Mouse (Mus musculus): Measurements from ENCODE around the gene Dyrk2.

Dyrk2 gene

GRCm38 (mm10) chr10:118870201-118870980 lies at the start of gene Dyrk2:
Gene Dyrk2, minus strand, starts transcription at chr10:118870209.
- peak; percentile 95 for DNase-seq

- DNase-seq, result no peak
Observed at GRCm38 (mm10) chr10:118902625-118903024, 32.6 kb upstream of the Dyrk2 start.

GRCm38 (mm10) chr10:118893645-118894044 lies 23.6 kb upstream of the Dyrk2 start:
- no peak for DNase-seq

GRCm38 (mm10) chr10:118884126-118884525 lies 14.1 kb upstream of the Dyrk2 start:
- no peak for DNase-seq

GRCm38 (mm10) chr10:118883317-118883716 lies 13.3 kb upstream of the Dyrk2 start:
- no peak for DNase-seq

GRCm38 (mm10) chr10:118882258-118882885 lies 12.4 kb upstream of the Dyrk2 start:
- peak; percentile 91 for DNase-seq

GRCm38 (mm10) chr10:118880776-118881175 lies 10.8 kb upstream of the Dyrk2 start:
- no peak for DNase-seq

- DNase-seq, result peak; percentile 52
Observed at GRCm38 (mm10) chr10:118872196-118872595, 2.2 kb upstream of the Dyrk2 start.

- DNase-seq, result peak; percentile 99
Observed at GRCm38 (mm10) chr10:118869591-118870001, 413 bp downstream of the Dyrk2 start.

GRCm38 (mm10) chr10:118868601-118869590 lies 1.1 kb downstream of the Dyrk2 start:
- DNase-seq, result peak; percentile 99

- peak; percentile 96 for DNase-seq
Observed at GRCm38 (mm10) chr10:118867896-118868600, 2.0 kb downstream of the Dyrk2 start.

- DNase-seq, result peak; percentile 90
Observed at GRCm38 (mm10) chr10:118867304-118867895, 2.6 kb downstream of the Dyrk2 start.

- peak; percentile 81 for DNase-seq
Observed at GRCm38 (mm10) chr10:118864976-118865375, 5.0 kb downstream of the Dyrk2 start.

GRCm38 (mm10) chr10:118863611-118864010 lies 6.4 kb downstream of the Dyrk2 start:
- DNase-seq, result peak; percentile 84

- no peak for DNase-seq
Observed at GRCm38 (mm10) chr10:118862233-118862632, 7.8 kb downstream of the Dyrk2 start.

GRCm38 (mm10) chr10:118861234-118862025 lies 8.6 kb downstream of the Dyrk2 start:
- peak; percentile 79 for DNase-seq

GRCm38 (mm10) chr10:118859655-118860054 lies 10.4 kb downstream of the Dyrk2 start:
- DNase-seq, result peak; percentile 88

GRCm38 (mm10) chr10:118854641-118855040 lies 15.4 kb downstream of the Dyrk2 start:
- DNase-seq, result no peak

GRCm38 (mm10) chr10:118852554-118852953 lies 17.5 kb downstream of the Dyrk2 start:
- peak; percentile 84 for DNase-seq

- DNase-seq, result peak; percentile 66
Observed at GRCm38 (mm10) chr10:118848501-118848900, 21.5 kb downstream of the Dyrk2 start.

- no peak for DNase-seq
Observed at GRCm38 (mm10) chr10:118846991-118847545, 22.9 kb downstream of the Dyrk2 start.

All from heart, adult 11 months (tissue).